Mouse (Mus musculus) thymus, adult 2 months (tissue): ENCODE data around the gene Mark1.

Source experiments
- CTCF ChIP-seq: fragments of 200-500 bp; IDR thresholded peaks from 2 replicates; pipeline ENCODE4 v1.5.1; 2012; ENCODE audit warnings: mild to moderate bottlenecking, control low read depth, low read length, moderate library complexity, borderline replicate concordance; ENCODE audit not compliant: control insufficient read depth, poor library complexity, insufficient read depth; ENCODE audit errors: extremely low read depth
- POLR2A ChIP-seq: fragments of 200-500 bp; IDR thresholded peaks from 2 replicates; pipeline ENCODE4 v1.6.1; 2012; ENCODE audit warnings: mild to moderate bottlenecking, low read length, control low read depth, moderate library complexity; ENCODE audit not compliant: control insufficient read depth, poor library complexity, insufficient read depth; ENCODE audit errors: extremely low read depth

- TF ChIP-seq CTCF, result no peak
- no peak for TF ChIP-seq POLR2A
Observed at GRCm38 (mm10) chr1:184998161-184998560, 1.2 kb downstream of the Mark1 start.
